Mouse (Mus musculus) megakaryocyte-erythroid progenitor cell, adult 5 weeks (primary cell): ENCODE measurements around the gene Rassf7. TPM values are rescaled to one million over a fixed set of nuclear protein-coding genes. Genes with fewer than 3 reads are reported as not detected.

Source experiments
- polyA plus RNA-seq: library from polyadenylated mRNA; stranded (reverse); fragments of >175 nt; gene quantifications from 2 replicates; pipeline ENCODE4 v1.2.3, GENCODE M21; 2012

Gene Rassf7
- 13.1 and 15.1 TPM in 2 replicates for polyA plus RNA-seq

DNA sequence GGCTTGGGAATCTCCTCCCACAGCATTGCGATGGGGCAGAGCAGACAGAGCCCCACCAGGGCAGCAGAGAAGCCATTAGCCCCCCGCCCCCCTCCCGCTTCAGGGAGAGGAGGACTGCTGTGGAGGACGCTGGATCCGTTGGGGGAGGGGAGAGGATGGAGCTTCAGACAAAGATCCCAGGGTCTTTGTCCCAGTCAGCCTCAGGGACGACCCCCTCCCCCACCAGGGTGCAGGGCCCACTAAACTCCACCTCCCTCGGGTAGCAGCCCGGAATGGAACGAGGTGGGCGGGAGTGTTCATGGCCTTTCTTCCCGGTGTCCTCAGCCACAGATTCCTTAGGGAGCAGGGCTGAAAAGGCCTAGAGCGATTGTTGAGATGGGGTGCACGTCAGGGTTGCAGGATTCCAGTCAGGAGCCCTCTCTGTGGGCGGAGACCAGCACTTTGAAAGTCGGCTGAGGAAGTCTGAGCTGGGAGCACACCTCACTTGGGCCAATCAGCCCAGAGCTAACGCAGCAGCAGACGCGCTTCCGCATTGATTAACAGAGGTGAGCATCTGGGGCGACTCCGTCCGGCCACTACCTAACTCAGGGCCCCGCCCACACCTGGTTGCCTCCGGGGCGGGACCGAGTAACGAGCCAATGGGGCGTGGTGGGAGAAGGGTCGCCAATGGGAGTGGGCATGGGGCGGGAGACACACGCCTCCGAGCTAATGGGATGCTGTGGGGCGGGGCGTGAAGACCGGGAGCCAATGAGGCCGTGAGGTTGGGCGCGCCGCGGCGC, at the start of gene Rassf7:
Gene Rassf7, plus strand, starts transcription at position 760 of the 779 bp plus-strand sequence.

GRCm38 (mm10) chr7:141172116-141173006, 43.3 kb upstream of the Rassf7 start, which contains the start of gene Rnh1:
Gene Rnh1, minus strand, starts transcription at chr7:141172857.

GRCm38 (mm10) chr7:141193948-141194347, 21.7 kb upstream of the Rassf7 start, which contains the start of the genes Hras and Lrrc56:
Gene Hras, minus strand, starts transcription at chr7:141194005.
Gene Lrrc56, plus strand, starts transcription at chr7:141194157.

GRCm38 (mm10) chr7:141213605-141214235, 1.9 kb upstream of the Rassf7 start, which contains the start of gene Lmntd2:
Gene Lmntd2, minus strand, starts transcription at chr7:141214080.

DNA sequence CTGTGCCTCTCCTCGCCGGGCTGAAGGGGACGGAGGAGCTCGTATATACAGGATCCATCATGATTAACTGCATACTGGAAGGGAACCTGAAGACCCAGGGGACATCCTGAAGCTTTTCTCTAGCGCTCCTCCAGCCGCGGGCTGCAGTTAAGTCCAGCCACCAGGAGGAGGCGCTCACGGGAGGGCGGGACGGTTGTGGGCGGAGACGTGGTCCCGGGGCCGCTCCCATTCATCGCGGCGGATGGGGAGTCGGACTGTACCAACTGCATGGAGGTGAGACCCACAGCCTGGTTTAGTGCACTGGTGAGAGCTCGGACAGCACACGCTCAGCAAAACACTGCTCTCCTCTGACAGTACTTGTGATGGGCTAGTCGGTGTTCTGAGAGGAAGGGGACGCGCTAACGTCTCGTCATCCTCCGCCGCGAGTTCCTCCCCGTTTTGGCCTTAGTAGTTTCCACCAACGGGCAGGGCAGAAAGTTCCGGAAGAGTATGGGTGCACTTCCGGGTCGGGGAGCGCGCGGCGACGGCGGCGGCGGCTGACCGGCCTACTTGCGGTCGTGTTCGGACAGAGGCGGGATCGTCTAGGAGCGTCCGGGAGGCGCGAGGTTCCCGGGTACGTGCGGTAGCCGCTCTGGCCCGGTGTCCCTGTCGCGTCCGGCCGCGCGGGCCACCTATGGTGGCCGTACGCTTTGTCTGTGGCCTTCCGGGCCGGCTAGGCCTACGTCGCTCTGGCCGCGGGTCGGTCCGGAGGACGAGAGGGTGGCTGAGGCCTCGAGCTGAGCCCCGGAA, 12.8 kb downstream of the Rassf7 start, which contains the start of gene Phrf1:
Gene Phrf1, plus strand, starts transcription at position 506 of the 789 bp plus-strand sequence.

GRCm38 (mm10) chr7:141265739-141266561, 50.3 kb downstream of the Rassf7 start, which contains the start of gene Irf7:
Gene Irf7, minus strand, starts transcription at chr7:141266481.

Other genes starting within 250 kb of the Rassf7 start
- 21.2 and 24.3 TPM in 2 replicates for gene Ifitm1, start 248.6 kb upstream of the Rassf7 start, polyA plus RNA-seq
- 34.6 and 44.1 TPM in 2 replicates for gene Ifitm3, start 205.1 kb upstream of the Rassf7 start, polyA plus RNA-seq
- 2.4 and 4.7 TPM in 2 replicates for gene Ifitm6, start 197.9 kb upstream of the Rassf7 start, polyA plus RNA-seq
- not detected in 2 replicates for gene Gm17387, start 186.7 kb upstream of the Rassf7 start, polyA plus RNA-seq
- 5.3 and 7.4 TPM in 2 replicates for gene B4galnt4, start 154.8 kb upstream of the Rassf7 start, polyA plus RNA-seq
- 5.2 and 6.1 TPM in 2 replicates for gene Pkp3, start 137.6 kb upstream of the Rassf7 start, polyA plus RNA-seq
- 25.0 and 28.0 TPM in 2 replicates for gene Sigirr, start 115.3 kb upstream of the Rassf7 start, polyA plus RNA-seq
- gene Ano9, start 98.1 kb upstream of the Rassf7 start, polyA plus RNA-seq, result not detected in 2 replicates
- gene Ptdss2, start 93.5 kb upstream of the Rassf7 start, polyA plus RNA-seq, result 57.1 and 69.8 TPM in 2 replicates
- gene Rnh1, start 43.0 kb upstream of the Rassf7 start, polyA plus RNA-seq, result 24.0 and 25.0 TPM in 2 replicates
- gene Hras, start 21.9 kb upstream of the Rassf7 start, polyA plus RNA-seq, result 41.0 and 48.4 TPM in 2 replicates
- gene Lrrc56, start 21.7 kb upstream of the Rassf7 start, polyA plus RNA-seq, result 6.8 and 8.0 TPM in 2 replicates
- 0.20 and 0.49 TPM in 2 replicates for gene Lmntd2, start 1.8 kb upstream of the Rassf7 start, polyA plus RNA-seq
- 130 and 156 TPM in 2 replicates for gene Phrf1, start 12.9 kb downstream of the Rassf7 start, polyA plus RNA-seq
- 47.5 and 78.3 TPM in 2 replicates for gene Irf7, start 50.6 kb downstream of the Rassf7 start, polyA plus RNA-seq
- gene Cdhr5, start 60.9 kb downstream of the Rassf7 start, polyA plus RNA-seq, result 0.04 TPM in 1 of 2 replicates, not detected in the other
- gene Sct, start 63.3 kb downstream of the Rassf7 start, polyA plus RNA-seq, result not detected in 2 replicates
- 0.03 TPM in 1 of 2 replicates, not detected in the other for gene Drd4, start 76.1 kb downstream of the Rassf7 start, polyA plus RNA-seq
- gene Deaf1, start 111.8 kb downstream of the Rassf7 start, polyA plus RNA-seq, result 77.8 and 93.7 TPM in 2 replicates
- 11.4 and 11.9 TPM in 2 replicates for gene Tmem80, start 111.9 kb downstream of the Rassf7 start, polyA plus RNA-seq
- 0.39 and 1.3 TPM in 2 replicates for gene Eps8l2, start 123.0 kb downstream of the Rassf7 start, polyA plus RNA-seq
- gene Taldo1, start 176.3 kb downstream of the Rassf7 start, polyA plus RNA-seq, result 342 and 397 TPM in 2 replicates
- 8.0 and 12.4 TPM in 2 replicates for gene Gatd1, start 198.3 kb downstream of the Rassf7 start, polyA plus RNA-seq
- not detected in 2 replicates for gene Cend1, start 213.6 kb downstream of the Rassf7 start, polyA plus RNA-seq
- gene Slc25a22, start 222.0 kb downstream of the Rassf7 start, polyA plus RNA-seq, result 79.5 and 83.9 TPM in 2 replicates
- gene Pidd1, start 228.2 kb downstream of the Rassf7 start, polyA plus RNA-seq, result 53.9 and 66.7 TPM in 2 replicates
- gene Rplp2, start 231.5 kb downstream of the Rassf7 start, polyA plus RNA-seq, result 8,310 and 8,668 TPM in 2 replicates
- 168 and 188 TPM in 2 replicates for gene Pnpla2, start 239.3 kb downstream of the Rassf7 start, polyA plus RNA-seq
- 20.9 and 46.2 TPM in 2 replicates for gene Cracr2b, start 245.2 kb downstream of the Rassf7 start, polyA plus RNA-seq